Mouse (Mus musculus): ENCODE results near the gene Rac1.

Rac1 gene

GRCm38 (mm10) chr5:143491736-143492135 lies 36.1 kb downstream of the Rac1 start:
- DNase-seq, result no peak

GRCm38 (mm10) chr5:143489749-143490342 lies 38.0 kb downstream of the Rac1 start:
- DNase-seq, result no peak

GRCm38 (mm10) chr5:143487998-143488397 lies 39.8 kb downstream of the Rac1 start:
- no peak for DNase-seq

GRCm38 (mm10) chr5:143487193-143487592 lies 40.6 kb downstream of the Rac1 start:
- no peak for DNase-seq

GRCm38 (mm10) chr5:143484955-143485354 lies 42.9 kb downstream of the Rac1 start:
- DNase-seq, result peak; percentile 23 to 28

- no peak for DNase-seq
Measured at GRCm38 (mm10) chr5:143477901-143478300, 49.9 kb downstream of the Rac1 start.

- no peak for DNase-seq
Measured at GRCm38 (mm10) chr5:143476013-143476412, 51.8 kb downstream of the Rac1 start.

- no peak for DNase-seq
Measured at GRCm38 (mm10) chr5:143475153-143475844, 52.5 kb downstream of the Rac1 start.

- DNase-seq, result no peak
Measured at GRCm38 (mm10) chr5:143471953-143472618, 55.8 kb downstream of the Rac1 start.

- no peak for DNase-seq
Measured at GRCm38 (mm10) chr5:143471165-143471546, 56.7 kb downstream of the Rac1 start.

- DNase-seq, result no peak
Measured at GRCm38 (mm10) chr5:143470421-143471164, 57.2 kb downstream of the Rac1 start.

GRCm38 (mm10) chr5:143469628-143470027 lies 58.2 kb downstream of the Rac1 start:
- DNase-seq, result no peak

- DNase-seq, result no peak
Measured at GRCm38 (mm10) chr5:143467931-143468330, 59.9 kb downstream of the Rac1 start.

GRCm38 (mm10) chr5:143466891-143467669 lies 60.8 kb downstream of the Rac1 start:
- no peak for DNase-seq

- no peak for DNase-seq
Measured at GRCm38 (mm10) chr5:143465156-143466085, 62.4 kb downstream of the Rac1 start.

GRCm38 (mm10) chr5:143464757-143465118 lies 63.1 kb downstream of the Rac1 start:
- no peak for DNase-seq

GRCm38 (mm10) chr5:143464100-143464756 lies 63.6 kb downstream of the Rac1 start, which contains the start of gene Daglb:
TSS of gene Daglb (plus strand) at chr5:143464584.
- DNase-seq, result peak; percentile 88 to 92

GRCm38 (mm10) chr5:143463671-143464070 lies 64.2 kb downstream of the Rac1 start:
- no peak for DNase-seq
